In genomic region chr7:134223444-134224161, GRCm38 (mm10) we compare ENCODE assay signal across 8 mouse cellular contexts. TPM values are rescaled to one million over a fixed set of nuclear protein-coding genes. Genes with fewer than 3 reads are reported as not detected.
A peak's percentile ranks its signal among the peaks of the same experiment; 100 is the strongest.
DNase-seq lines count a peak whose midpoint lies in the region; ATAC-seq lines count a peak whose summit lies in the region.

No protein-coding gene starts in this region.

- peak overlapping the region; percentile 62; the same call in 1 of the 2 replicates for H3K27ac ChIP-seq in intestine, embryonic 16.5 days (ENCODE audit: low read length)

- ATAC-seq in intestine, embryonic 16.5 days, result 0 out of 2 replicates have a peak, but pooled peaks have one; percentile 22
- ATAC-seq in megakaryocyte, adult 5-6 weeks (ENCODE audit: poor library complexity, severe bottlenecking), result peak; percentile 64
- ATAC-seq in erythroid progenitor cell, adult 5-6 weeks (replicated peaks; ENCODE audit: low FRiP score, poor library complexity, severe bottlenecking), result no peak

- peak overlapping the region; percentile 65 for H3K4me3 ChIP-seq in intestine, embryonic 16.5 days (ENCODE audit: low read length)

- peak overlapping the region; percentile 88 for H3K4me2 ChIP-seq in intestine, embryonic 16.5 days (ENCODE audit: low read depth, low read length)

- H3K9me3 ChIP-seq in intestine, embryonic 16.5 days (ENCODE audit: control insufficient read depth, low read length), result no peaks in the 10 kb centered on the region

- H3K36me3 ChIP-seq in intestine, embryonic 16.5 days (ENCODE audit: control insufficient read depth, insufficient read depth, low read length), result no peaks in the 10 kb centered on the region

- 0 out of 2 replicates have a peak overlapping the region, but pooled peaks have one; percentile 67 for H3K9ac ChIP-seq in intestine, embryonic 16.5 days (ENCODE audit: low read depth, low read length)

- peak; percentile 53 to 71 for DNase-seq in adrenal gland, postnatal 4 days (ENCODE audit: low spot score in 2 of 2)
- peak; percentile 83 for DNase-seq in embryo, embryonic 9.5 days (ENCODE audit: extremely low spot score)
- peak; percentile 70 to 86 for DNase-seq in gastrocnemius, postnatal 4 days (ENCODE audit: low spot score in 2 of 2)
- peak; percentile 76 to 86 for DNase-seq in left cerebral cortex, postnatal 10 days (ENCODE audit: extremely low spot score in 1 of 2, low spot score in 2 of 2)
- DNase-seq in right cerebral cortex, postnatal 10 days (ENCODE audit: low spot score in 2 of 2), result peak; percentile 85 to 92

- intact Hi-C loops in left cerebral cortex, postnatal 10 days (cut with DNase I), result loop anchor here (2.0 to 10.0 kb wide), 3 partner anchors 261 to 1261 kb away; no protein-coding TSS in a partner anchor

- WGBS in intestine, embryonic 16.5 days, result 23% methylated on average over 16 of the region's 16 CpGs

- H3K27me3 ChIP-seq in intestine, embryonic 16.5 days (replicated peaks; ENCODE audit: control insufficient read depth, insufficient read depth, low read length), result peaks cover 24% of the 10 kb centered on the region

- peaks cover 11% of the 10 kb centered on the region for H3K4me1 ChIP-seq in intestine, embryonic 16.5 days (ENCODE audit: control insufficient read depth, insufficient read depth, low read length)

RNA-seq across cellular contexts. Expression of gene Adam12, which starts 8.3 kb away (rescaled TPM):
- 10 to 100 TPM; 24.4 to 26.3 TPM for total RNA-seq in adrenal gland, postnatal 4 days (2021)
- 10 to 100 TPM; 39.4 to 41.8 TPM for total RNA-seq in gastrocnemius, postnatal 4 days (2021)
- 3.0 and 3.1 TPM in 2 replicates for polyA plus RNA-seq in intestine, embryonic 16.5 days (2015; fragmentation: Nextera tagmentation; extraction: Ambion mirVana)
- 1 to 10 TPM; 8.6 to 9.0 TPM for total RNA-seq in left cerebral cortex, postnatal 10 days (2021)
- 0.09 TPM in 1 of 2 replicates, not detected in the other for total RNA-seq in megakaryocyte, adult 5-6 weeks (2015)
- total RNA-seq in megakaryocyte, adult 5-6 weeks (2017), result 0.12 and 0.26 TPM in 2 replicates
- total RNA-seq in erythroid progenitor cell, adult 5-6 weeks (2015; ENCODE audit: low replicate concordance), result not detected in 2 replicates
- total RNA-seq in erythroid progenitor cell, adult 5-6 weeks (2017; ENCODE audit: low replicate concordance), result 0.90 TPM in 1 of 2 replicates, not detected in the other

Comparison
In these comparisons a context has a peak if more than half of its experiments do, and no peak if none do; other contexts are left out.
1. RNA of gene Adam12, which starts 8.3 kb away (total RNA-seq): 39.4 to 41.8 TPM in gastrocnemius, postnatal 4 days, 24.4 to 26.3 TPM in adrenal gland, postnatal 4 days and 8.6 to 9.0 TPM in left cerebral cortex, postnatal 10 days; 0.09 to 0.26 TPM in megakaryocyte, adult 5-6 weeks and 0.90 TPM in erythroid progenitor cell, adult 5-6 weeks; every median in the first group is over 4 times any median in the second.
2. Peak in every context shown above with its lines, with median percentiles within 50 percentile points of each other: DNase-seq.